Mouse (Mus musculus) embryonic facial prominence, embryonic 12.5 days (tissue): ENCODE measurements around the gene Dlk1. TPM values are rescaled to one million over a fixed set of nuclear protein-coding genes. Genes with fewer than 3 reads are reported as not detected.

Experiments used
- ATAC-seq: fragments of 200-750 bp; cut with Nextera tagmentation; 2 replicates; pipeline ENCODE4 v1.8.0; 2017; ENCODE audit not compliant: insufficient number of reproducible peaks, insufficient read depth, low FRiP score, low TSS enrichment
- H3K27ac ChIP-seq: fragments of 300-500 bp; sonication (generic); 2 replicates; pipeline ENCODE4 v1.5.1; 2016; ENCODE audit warnings: mild to moderate bottlenecking
- H3K27me3 ChIP-seq: fragments of 300-500 bp; sonication (generic); 2 replicates; pipeline ENCODE4 v1.6.1; 2016; ENCODE audit warnings: mild to moderate bottlenecking, moderate library complexity
- H3K36me3 ChIP-seq: fragments of 300-500 bp; sonication (generic); 2 replicates; pipeline ENCODE4 v1.6.1; 2016; ENCODE audit warnings: mild to moderate bottlenecking
- H3K4me1 ChIP-seq: fragments of 300-500 bp; sonication (generic); 2 replicates; pipeline ENCODE4 v1.6.1; 2016
- H3K4me2 ChIP-seq: fragments of 300-500 bp; sonication (generic); replicated peaks from 2 replicates; pipeline ENCODE4 v1.6.1; 2016; ENCODE audit warnings: mild to moderate bottlenecking, moderate library complexity
- H3K4me3 ChIP-seq: fragments of 300-500 bp; sonication (generic); 2 replicates; pipeline ENCODE4 v1.5.1; 2016; ENCODE audit warnings: mild to moderate bottlenecking
- H3K9ac ChIP-seq: fragments of 300-500 bp; sonication (generic); 2 replicates; pipeline ENCODE4 v1.6.1; 2016; ENCODE audit warnings: mild to moderate bottlenecking, moderate library complexity
- H3K9me3 ChIP-seq: fragments of 300-500 bp; sonication (generic); 2 replicates; pipeline ENCODE4 v1.6.1; 2016; ENCODE audit warnings: mild to moderate bottlenecking, moderate library complexity
- WGBS: fragments of 180-500 bp; shearing (Covaris S2); methylation state at CpG from one replicate; pipeline ENCODE4 v1.1.7; 2016; 5-methylcytosine and 5-hydroxymethylcytosine counted together
- polyA plus RNA-seq: library from polyadenylated mRNA; unstranded; fragments of >200 nt; fragmentation: Nextera tagmentation; extraction: Ambion mirVana; gene quantifications from 2 replicates; pipeline ENCODE4 v1.2.1, GENCODE M21; 2016

Gene Dlk1
- 316 and 347 TPM in 2 replicates for polyA plus RNA-seq

- WGBS, result 8% methylated on average over 13 of the region's 13 CpGs
- H3K4me1 ChIP-seq, result peaks cover 61% of the 10 kb centered on the region
- ATAC-seq, result no peak
- H3K27ac ChIP-seq, result peak within 1 kb of the TSS; percentile 77
- peak within 1 kb of the TSS; percentile 54 for H3K4me3 ChIP-seq
- peak within 1 kb of the TSS; percentile 78 for H3K9ac ChIP-seq
- peak within 1 kb of the TSS; percentile 90 for H3K4me2 ChIP-seq
- H3K27me3 ChIP-seq, result peaks cover 56% of the 10 kb centered on the region
- no peaks in the 10 kb centered on the region for H3K9me3 ChIP-seq
- no peaks in the 10 kb centered on the region for H3K36me3 ChIP-seq
Measured at GRCm38 (mm10) chr12:109452592-109452991, at the start of gene Dlk1. Gene Dlk1, plus strand, starts transcription at chr12:109452823.

GRCm38 (mm10) chr12:109402943-109403342 lies 49.7 kb upstream of the Dlk1 start:
- Histone ChIP-seq H3K27ac (peak overlapping the region; percentile 66), H3K36me3 (no peaks in the 10 kb centered on the region), H3K27me3 (no peaks in the 10 kb centered on the region), H3K9ac (no peak overlapping the region), H3K4me3 (no peak overlapping the region), H3K4me1 (peaks cover 60% of the 10 kb centered on the region), H3K4me2 (no peak overlapping the region), H3K9me3 (no peaks in the 10 kb centered on the region)
- no peak for ATAC-seq
- 56% methylated on average over 5 of the region's 5 CpGs for WGBS

- Histone ChIP-seq H3K27me3 (no peaks in the 10 kb centered on the region), H3K4me3 (no peak overlapping the region), H3K4me2 (no peak overlapping the region), H3K36me3 (no peaks in the 10 kb centered on the region), H3K4me1 (peaks cover 62% of the 10 kb centered on the region), H3K9me3 (no peaks in the 10 kb centered on the region), H3K9ac (no peak overlapping the region), H3K27ac (no peak overlapping the region)
- WGBS, result 62% methylated on average over 9 of the region's 9 CpGs
- ATAC-seq, result no peak
Measured at GRCm38 (mm10) chr12:109403752-109404151, 48.9 kb upstream of the Dlk1 start.

- Histone ChIP-seq H3K9ac (no peak overlapping the region), H3K4me3 (no peak overlapping the region), H3K4me1 (peaks cover 61% of the 10 kb centered on the region), H3K9me3 (no peaks in the 10 kb centered on the region), H3K36me3 (no peaks in the 10 kb centered on the region), H3K27ac (no peak overlapping the region), H3K27me3 (no peaks in the 10 kb centered on the region), H3K4me2 (no peak overlapping the region)
- 15% methylated on average over 3 of the region's 3 CpGs for WGBS
- no peak for ATAC-seq
Measured at GRCm38 (mm10) chr12:109406018-109406417, 46.6 kb upstream of the Dlk1 start.

GRCm38 (mm10) chr12:109410723-109411122 lies 41.9 kb upstream of the Dlk1 start:
- H3K4me1 ChIP-seq, result peaks cover 72% of the 10 kb centered on the region
- ATAC-seq, result no peak
- WGBS, result 34% methylated on average over 11 of the region's 11 CpGs
- peak overlapping the region; percentile 92 for H3K27ac ChIP-seq
- no peak overlapping the region for H3K4me2 ChIP-seq
- no peak overlapping the region for H3K4me3 ChIP-seq
- no peak overlapping the region for H3K9ac ChIP-seq
- H3K36me3 ChIP-seq, result no peaks in the 10 kb centered on the region
- H3K9me3 ChIP-seq, result no peaks in the 10 kb centered on the region
- H3K27me3 ChIP-seq, result no peaks in the 10 kb centered on the region

- no peaks in the 10 kb centered on the region for H3K9me3 ChIP-seq
- peaks cover 69% of the 10 kb centered on the region for H3K4me1 ChIP-seq
- no peak overlapping the region for H3K4me2 ChIP-seq
- no peaks in the 10 kb centered on the region for H3K36me3 ChIP-seq
- peak overlapping the region; percentile 92 for H3K27ac ChIP-seq
- ATAC-seq, result peak; percentile 36
- H3K9ac ChIP-seq, result no peak overlapping the region
- H3K27me3 ChIP-seq, result no peaks in the 10 kb centered on the region
- H3K4me3 ChIP-seq, result no peak overlapping the region
- 49% methylated on average over 9 of the region's 9 CpGs for WGBS
Measured at GRCm38 (mm10) chr12:109411172-109412070, 41.2 kb upstream of the Dlk1 start.

- no peak overlapping the region for H3K9ac ChIP-seq
- ATAC-seq, result no peak
- H3K36me3 ChIP-seq, result no peaks in the 10 kb centered on the region
- peaks cover 74% of the 10 kb centered on the region for H3K4me1 ChIP-seq
- H3K9me3 ChIP-seq, result no peaks in the 10 kb centered on the region
- no peak overlapping the region for H3K4me2 ChIP-seq
- 59% methylated on average over 8 of the region's 8 CpGs for WGBS
- H3K27me3 ChIP-seq, result no peaks in the 10 kb centered on the region
- H3K27ac ChIP-seq, result peak overlapping the region; percentile 92
- H3K4me3 ChIP-seq, result no peak overlapping the region
Measured at GRCm38 (mm10) chr12:109412071-109412440, 40.6 kb upstream of the Dlk1 start.

- no peak overlapping the region for H3K4me3 ChIP-seq
- ATAC-seq, result peak; percentile 73
Measured at GRCm38 (mm10) chr12:109412675-109413074, 39.9 kb upstream of the Dlk1 start.

GRCm38 (mm10) chr12:109413321-109413720 lies 39.3 kb upstream of the Dlk1 start:
- ATAC-seq, result no peak
- Histone ChIP-seq H3K9ac (no peak overlapping the region), H3K27ac (peak overlapping the region; percentile 92), H3K27me3 (no peaks in the 10 kb centered on the region), H3K36me3 (no peaks in the 10 kb centered on the region), H3K4me2 (no peak overlapping the region), H3K9me3 (no peaks in the 10 kb centered on the region), H3K4me1 (peaks cover 82% of the 10 kb centered on the region), H3K4me3 (no peak overlapping the region)
- 65% methylated on average over 4 of the region's 4 CpGs for WGBS

More at GRCm38 (mm10) chr12:109412675-109413074, 39.9 kb upstream of the Dlk1 start:
- Histone ChIP-seq H3K27ac (peak overlapping the region; percentile 92), H3K9ac (no peak overlapping the region), H3K36me3 (no peaks in the 10 kb centered on the region), H3K9me3 (no peaks in the 10 kb centered on the region), H3K27me3 (no peaks in the 10 kb centered on the region), H3K4me2 (no peak overlapping the region), H3K4me1 (peaks cover 75% of the 10 kb centered on the region)
- 17% methylated on average over 5 of the region's 5 CpGs for WGBS

GRCm38 (mm10) chr12:109416681-109417080 lies 35.9 kb upstream of the Dlk1 start:
- no peak overlapping the region for H3K4me2 ChIP-seq
- no peak overlapping the region for H3K9ac ChIP-seq
- H3K4me1 ChIP-seq, result peaks cover 53% of the 10 kb centered on the region
- no peak for ATAC-seq
- H3K9me3 ChIP-seq, result no peaks in the 10 kb centered on the region
- WGBS, result 77% methylated on average over 5 of the region's 5 CpGs
- no peak overlapping the region for H3K4me3 ChIP-seq
- H3K27ac ChIP-seq, result peak overlapping the region; percentile 76
- H3K36me3 ChIP-seq, result no peaks in the 10 kb centered on the region
- no peaks in the 10 kb centered on the region for H3K27me3 ChIP-seq

GRCm38 (mm10) chr12:109417476-109418201 lies 35.0 kb upstream of the Dlk1 start:
- Histone ChIP-seq H3K27me3 (no peaks in the 10 kb centered on the region), H3K36me3 (no peaks in the 10 kb centered on the region), H3K4me1 (peaks cover 44% of the 10 kb centered on the region), H3K4me3 (no peak overlapping the region), H3K4me2 (no peak overlapping the region), H3K27ac (peak overlapping the region; percentile 76), H3K9ac (peak overlapping the region; percentile 36; the same call in 1 of the 2 replicates), H3K9me3 (no peaks in the 10 kb centered on the region)
- ATAC-seq, result peak; percentile 61
- 50% methylated on average over 14 of the region's 14 CpGs for WGBS

- H3K4me1 ChIP-seq, result peaks cover 29% of the 10 kb centered on the region
- H3K9ac ChIP-seq, result no peak overlapping the region
- ATAC-seq, result no peak
- H3K27ac ChIP-seq, result no peak overlapping the region
- H3K36me3 ChIP-seq, result no peaks in the 10 kb centered on the region
- H3K4me3 ChIP-seq, result no peak overlapping the region
- WGBS, result 80% methylated on average over 12 of the region's 12 CpGs
- no peaks in the 10 kb centered on the region for H3K9me3 ChIP-seq
- H3K4me2 ChIP-seq, result no peak overlapping the region
- H3K27me3 ChIP-seq, result no peaks in the 10 kb centered on the region
Measured at GRCm38 (mm10) chr12:109420006-109420405, 32.6 kb upstream of the Dlk1 start.
